Comparison of ENCODE assay signal across 15 mouse cellular contexts in genomic region chr9:104401673-104402072, GRCm38 (mm10).
"Had no signal": no experiment of that assay in that cellular context is flagged by ENCODE, and none has a peak within 500 bp of the region (broad histone marks: within the 10 kb centered on the region; RNA-seq: fewer than 3 reads in every experiment).

No protein-coding gene starts in this region.

- H3K9me3 ChIP-seq: liver, embryonic 12.5 days; midbrain, embryonic 10.5 days; midbrain, embryonic 13.5 days; neural tube, embryonic 12.5 days had no signal

- H3K4me3 ChIP-seq: liver, embryonic 12.5 days; midbrain, embryonic 10.5 days; midbrain, embryonic 13.5 days; myocyte; neural tube, embryonic 12.5 days had no signal

- H3K4me1 ChIP-seq: liver, embryonic 12.5 days; midbrain, embryonic 10.5 days; midbrain, embryonic 13.5 days; neural tube, embryonic 12.5 days had no signal

- H3K4me2 ChIP-seq: liver, embryonic 12.5 days; lung, embryonic 14.5 days; midbrain, embryonic 13.5 days; neural tube, embryonic 12.5 days had no signal

- H3K27me3 ChIP-seq: liver, embryonic 12.5 days; midbrain, embryonic 13.5 days; neural tube, embryonic 12.5 days had no signal

- DNase-seq: lung, adult 18-20 months; lung, embryonic 14.5 days; lung, postnatal 10 days; lung, postnatal 4 days; right cerebral cortex, postnatal 14 days; thymus, adult 18-20 months; thymus, postnatal 14 days; thymus, postnatal 36 days had no signal

- ATAC-seq: liver, embryonic 12.5 days; midbrain, embryonic 13.5 days; midbrain, embryonic 16.5 days had no signal

- H3K36me3 ChIP-seq: liver, embryonic 12.5 days; midbrain, embryonic 10.5 days; midbrain, embryonic 13.5 days; neural tube, embryonic 12.5 days had no signal

- H3K9ac ChIP-seq: liver, embryonic 12.5 days; liver, embryonic 14.5 days; lung, embryonic 14.5 days; midbrain, embryonic 13.5 days; neural tube, embryonic 12.5 days had no signal

- H3K27ac ChIP-seq: liver, embryonic 12.5 days; liver, embryonic 14.5 days; midbrain, embryonic 10.5 days; midbrain, embryonic 13.5 days; neural tube, embryonic 12.5 days had no signal
